Mouse (Mus musculus): ENCODE data around the gene C1d.
"Not testable (repeated sequence)": the region's sequence is repeated elsewhere in the genome, so short reads cannot be mapped to it uniquely, and the experiment has no call there.

The C1d gene

GRCm38 (mm10) chr11:17257443-17257842, at the start of gene C1d:
TSS of gene C1d (plus strand) at chr11:17257579.
- peak; percentile 94 for DNase-seq (ENCODE audit: low read depth, low spot score)

DNA sequence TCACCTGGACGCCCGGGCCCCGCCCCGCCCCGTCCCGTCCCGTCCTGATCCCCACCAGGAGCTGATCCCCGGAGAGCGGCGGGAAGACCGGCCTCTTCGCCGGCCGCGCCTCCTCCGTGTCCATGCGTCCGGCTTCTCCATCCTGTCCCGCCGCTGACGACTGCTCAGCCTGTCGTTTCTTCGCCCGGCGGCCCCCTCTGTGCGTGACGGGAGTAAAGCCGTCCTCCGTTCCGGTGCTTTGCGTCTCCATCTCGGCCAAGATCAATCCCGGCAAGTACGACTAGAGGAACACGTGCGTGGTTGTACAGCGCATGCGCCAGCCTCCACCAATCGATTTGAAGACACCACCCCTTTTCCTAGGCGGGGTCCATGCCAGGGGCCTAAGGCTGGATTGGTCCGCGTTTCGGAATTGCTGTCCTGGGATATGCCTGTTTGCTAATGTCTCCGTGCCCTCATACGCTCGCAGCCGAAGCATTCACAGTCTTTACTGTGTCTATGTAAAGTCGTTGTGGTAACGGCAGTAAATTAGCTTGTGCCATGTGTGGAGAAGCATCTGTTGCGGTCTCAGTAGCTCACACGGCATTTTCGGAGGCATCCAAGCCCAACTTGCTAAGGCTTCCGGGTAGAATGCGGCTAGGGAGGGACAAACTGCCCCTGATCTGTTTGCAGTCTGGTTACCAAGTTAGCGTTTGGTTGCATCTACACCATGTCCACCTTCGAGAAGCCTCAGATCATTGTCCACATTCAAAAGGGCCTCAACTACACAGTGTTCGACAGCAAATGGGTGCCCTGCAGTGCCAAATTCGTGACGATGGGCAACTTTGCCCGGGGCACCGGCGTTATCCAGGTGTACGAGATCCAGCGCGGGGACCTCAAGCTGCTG, 45.9 kb upstream of the C1d start, which contains the start of gene Pno1:
TSS of gene Pno1 (minus strand) at position 311 of the 883 bp plus-strand sequence.
- DNase-seq (ENCODE audit: low read depth, low spot score): peak; percentile 98

GRCm38 (mm10) chr11:17212141-17212495, 45.3 kb upstream of the C1d start:
- no peak for DNase-seq (ENCODE audit: low read depth, low spot score)

DNA sequence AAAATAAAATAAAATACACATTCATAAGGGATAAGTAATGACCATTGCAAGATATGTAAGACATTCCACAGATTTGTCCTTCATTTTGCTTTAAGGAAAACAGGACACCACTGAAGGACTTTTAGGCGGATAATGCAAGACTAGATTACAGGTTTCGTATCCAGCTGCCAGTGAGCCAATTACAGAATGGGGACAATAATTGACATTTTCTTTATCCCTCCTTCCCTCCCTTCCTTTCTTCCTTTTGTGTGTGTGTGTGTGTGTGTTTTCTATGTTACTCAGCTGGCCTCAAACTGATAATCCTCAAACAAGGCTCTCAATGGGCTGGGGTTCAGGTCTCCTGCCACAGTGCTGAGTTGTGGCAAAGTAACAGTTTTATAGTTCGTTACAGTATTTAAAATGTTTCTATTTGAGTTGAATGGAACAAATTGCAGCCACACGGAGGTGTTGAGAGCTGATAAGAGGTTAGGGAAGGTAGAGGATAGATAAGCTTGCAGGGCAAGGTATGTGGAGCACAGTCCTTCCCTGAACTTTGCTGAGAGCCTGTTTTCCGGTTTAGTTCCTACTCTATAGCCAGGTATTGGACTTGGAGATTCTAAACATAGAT, 44.4 kb upstream of the C1d start:
- no peak for DNase-seq (ENCODE audit: low read depth, low spot score)

- DNase-seq (ENCODE audit: low read depth, low spot score): no peak
Observed at GRCm38 (mm10) chr11:17215475-17215874, 41.9 kb upstream of the C1d start.

DNA sequence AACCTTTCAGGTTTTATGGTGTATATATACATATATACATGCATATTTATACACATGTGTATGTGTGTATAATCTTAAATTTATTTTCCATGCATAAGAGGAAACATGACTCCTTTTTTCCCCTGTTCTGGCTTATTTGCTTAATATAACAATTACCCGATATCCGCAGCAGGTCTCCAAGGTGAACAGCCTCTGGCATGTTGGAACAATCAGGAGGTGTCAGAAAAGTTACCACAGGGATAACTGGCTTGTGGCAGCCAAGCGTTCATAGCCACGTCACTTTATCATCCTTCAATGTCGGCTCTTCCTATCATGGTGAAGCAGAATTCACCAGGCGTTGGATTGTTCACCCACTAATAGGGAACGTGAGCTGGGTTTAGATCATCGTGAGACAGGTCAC, 36.3 kb upstream of the C1d start:
- no peak for DNase-seq (ENCODE audit: low read depth, low spot score)

DNA sequence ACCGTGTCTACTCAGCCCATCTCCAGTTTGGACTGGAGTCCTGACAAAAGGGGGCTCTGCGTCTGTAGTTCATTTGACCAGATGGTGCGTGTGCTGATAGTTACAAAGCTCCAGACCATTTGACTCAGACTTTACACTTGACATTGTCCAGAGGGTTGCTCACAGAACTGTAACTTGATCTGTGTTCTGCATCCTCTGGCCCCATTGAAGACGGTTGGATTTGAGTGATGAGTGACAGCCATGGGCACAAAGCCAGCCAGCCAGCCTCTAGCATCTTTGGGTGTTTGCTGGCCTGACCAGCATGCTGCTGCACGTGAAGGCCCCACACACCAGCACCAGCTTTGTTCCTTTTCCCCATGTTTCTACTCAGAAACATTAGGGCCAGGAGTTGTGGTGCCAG, 24.6 kb upstream of the C1d start:
- no peak for DNase-seq (ENCODE audit: low read depth, low spot score)

- no peak for DNase-seq (ENCODE audit: low read depth, low spot score)
Observed at GRCm38 (mm10) chr11:17236449-17237037, 20.8 kb upstream of the C1d start.

DNA sequence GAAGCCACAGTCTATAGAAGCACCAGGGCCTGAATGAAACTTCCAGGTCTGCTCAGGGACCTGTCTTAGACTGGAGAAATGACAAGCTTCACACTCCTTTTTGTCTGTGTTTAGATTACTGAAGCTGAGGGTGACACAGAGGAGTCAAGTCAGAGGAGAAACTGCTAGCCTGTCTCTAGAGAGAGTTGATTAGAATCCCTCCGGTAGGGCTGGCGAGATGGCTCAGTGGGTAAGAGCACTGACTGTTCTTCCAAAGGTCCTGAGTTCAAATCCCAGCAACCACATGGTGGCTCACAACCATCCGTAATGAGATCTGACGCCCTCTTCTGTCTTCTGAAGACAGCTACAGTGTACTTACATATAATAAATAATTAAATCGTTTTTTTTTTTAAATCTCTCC, 18.8 kb upstream of the C1d start:
- DNase-seq (ENCODE audit: low read depth, low spot score): not testable (repeated sequence)

DNA sequence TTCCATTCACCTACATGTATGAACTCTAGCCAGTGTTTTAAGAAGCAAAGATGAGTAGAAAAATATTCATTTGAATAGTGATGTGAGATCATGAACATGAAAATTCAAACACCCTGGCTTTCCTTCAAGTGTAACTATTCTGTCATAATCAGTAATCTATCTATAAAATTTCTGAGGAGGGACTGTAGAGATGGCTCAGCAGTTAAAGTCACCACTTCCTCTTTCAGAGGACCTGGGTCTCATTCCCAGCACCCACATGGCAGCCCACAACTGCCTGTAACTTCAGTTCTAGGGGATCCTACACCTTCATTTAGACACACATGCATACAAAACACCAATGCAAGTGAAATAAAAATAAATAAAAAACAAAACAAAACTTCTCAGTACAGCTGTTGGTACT, 8.7 kb upstream of the C1d start:
- DNase-seq (ENCODE audit: low read depth, low spot score): no peak

GRCm38 (mm10) chr11:17256813-17257365, 490 bp upstream of the C1d start:
- peak; percentile 14 for DNase-seq (ENCODE audit: low read depth, low spot score)

GRCm38 (mm10) chr11:17257861-17258260, 482 bp downstream of the C1d start:
- DNase-seq (ENCODE audit: low read depth, low spot score): peak; percentile 63

GRCm38 (mm10) chr11:17267176-17267575, 9.8 kb downstream of the C1d start:
- no peak for DNase-seq (ENCODE audit: low read depth, low spot score)

DNA sequence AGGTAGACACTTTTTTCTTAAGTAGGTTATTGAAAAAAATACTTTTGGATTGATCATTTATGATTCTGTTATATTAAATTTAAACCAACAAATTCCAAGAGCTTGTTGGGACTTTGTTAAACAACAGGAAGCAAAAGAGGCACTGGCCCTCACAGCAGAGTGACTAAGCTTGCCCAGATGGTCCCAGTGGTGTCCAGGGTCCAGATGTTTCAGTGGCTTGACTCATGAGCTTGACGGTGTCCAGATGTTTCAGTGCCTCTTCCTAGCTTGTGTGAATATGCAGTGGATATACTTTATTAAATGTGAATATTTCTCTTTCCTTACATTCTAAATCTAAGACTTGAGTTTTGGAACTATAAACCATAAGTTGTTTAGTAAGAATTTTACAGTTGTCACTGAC, 11.4 kb downstream of the C1d start:
- DNase-seq (ENCODE audit: low read depth, low spot score): no peak

GRCm38 (mm10) chr11:17279959-17280358, 22.6 kb downstream of the C1d start:
- DNase-seq (ENCODE audit: low read depth, low spot score): peak; percentile 56

GRCm38 (mm10) chr11:17284055-17284454, 26.7 kb downstream of the C1d start:
- DNase-seq (ENCODE audit: low read depth, low spot score): peak; percentile 56

GRCm38 (mm10) chr11:17288884-17289283, 31.5 kb downstream of the C1d start:
- no peak for DNase-seq (ENCODE audit: low read depth, low spot score)

- DNase-seq (ENCODE audit: low read depth, low spot score): no peak
Observed at GRCm38 (mm10) chr11:17306007-17306891, 48.9 kb downstream of the C1d start.

GRCm38 (mm10) chr11:17307457-17307856, 50.1 kb downstream of the C1d start:
- no peak for DNase-seq (ENCODE audit: low read depth, low spot score)

Measured in R1 (cell line).